Mouse (Mus musculus) limb, embryonic 15.5 days (tissue): ENCODE measurements around the gene Cavin1. TPM values are rescaled to one million over a fixed set of nuclear protein-coding genes. Genes with fewer than 3 reads are reported as not detected.
"Not testable (repeated sequence)": the region's sequence is repeated elsewhere in the genome, so short reads cannot be mapped to it uniquely, and the experiment has no call there.

Source experiments
- ATAC-seq: fragments of 200-750 bp; cut with Nextera tagmentation; 2 replicates; pipeline ENCODE4 v1.8.0; 2017; ENCODE audit warnings: low read depth, moderate TSS enrichment; ENCODE audit not compliant: insufficient number of reproducible peaks, low FRiP score, low TSS enrichment
- H3K27ac ChIP-seq: fragments of 300-500 bp; sonication (generic); 2 replicates; pipeline ENCODE4 v1.5.1; 2015; ENCODE audit warnings: moderate library complexity, mild to moderate bottlenecking, inconsistent platforms
- H3K27me3 ChIP-seq: fragments of 300-500 bp; sonication (generic); 2 replicates; pipeline ENCODE4 v1.6.1; 2015; ENCODE audit warnings: inconsistent platforms
- H3K36me3 ChIP-seq: fragments of 300-500 bp; sonication (generic); 2 replicates; pipeline ENCODE4 v1.6.1; 2015; ENCODE audit warnings: inconsistent platforms
- H3K4me1 ChIP-seq: fragments of 300-500 bp; sonication (generic); 2 replicates; pipeline ENCODE4 v1.6.1; 2015; ENCODE audit warnings: inconsistent platforms
- H3K4me2 ChIP-seq: fragments of 300-500 bp; sonication (generic); 2 replicates; pipeline ENCODE4 v1.6.1; 2015; ENCODE audit warnings: mild to moderate bottlenecking, inconsistent platforms
- H3K4me3 ChIP-seq: fragments of 300-500 bp; sonication (generic); 2 replicates; pipeline ENCODE4 v1.5.1; 2015; ENCODE audit warnings: mild to moderate bottlenecking, inconsistent platforms
- H3K9ac ChIP-seq: fragments of 300-500 bp; sonication (generic); 2 replicates; pipeline ENCODE4 v1.6.1; 2015; ENCODE audit warnings: inconsistent platforms
- H3K9me3 ChIP-seq: fragments of 300-500 bp; sonication (generic); 2 replicates; pipeline ENCODE4 v1.6.1; 2016; ENCODE audit warnings: inconsistent platforms
- WGBS: fragments of 180-500 bp; shearing (Covaris S2); methylation state at CpG from one replicate; pipeline ENCODE4 v1.1.7; 2015; 5-methylcytosine and 5-hydroxymethylcytosine counted together
- polyA plus RNA-seq: library from polyadenylated mRNA; unstranded; fragments of >200 nt; fragmentation: Nextera tagmentation; extraction: Ambion mirVana; gene quantifications from 2 replicates; pipeline ENCODE4 v1.2.1, GENCODE M21; 2015

The Cavin1 gene
- polyA plus RNA-seq, result 368 and 413 TPM in 2 replicates

DNA sequence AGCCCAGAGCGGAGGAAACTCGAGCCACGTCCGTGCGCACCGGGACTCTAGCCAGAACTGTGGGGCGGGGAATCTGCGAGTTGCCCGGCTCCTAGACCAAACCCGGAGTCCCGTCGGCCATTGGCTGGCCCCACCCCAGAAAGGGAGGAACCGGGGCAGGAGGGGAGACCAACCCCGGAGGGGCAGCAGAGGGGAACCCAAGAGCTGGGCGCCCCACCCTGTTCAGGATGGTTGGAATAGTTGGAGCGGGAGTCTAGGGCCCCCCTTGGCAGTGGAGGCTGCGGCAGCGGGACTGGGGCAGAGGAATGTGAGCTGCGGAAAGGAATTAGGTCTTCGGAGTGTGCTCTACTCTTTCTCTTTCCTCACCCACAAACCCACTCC is at the start of gene Cavin1:
Cavin1 (minus strand) TSS at position 331 of the 381 bp plus-strand sequence.
- under 1% methylated on average over 15 of the region's 20 CpGs for WGBS
- H3K27ac ChIP-seq, result peak within 1 kb of the TSS; percentile 96
- ATAC-seq, result peak; percentile 93

DNA sequence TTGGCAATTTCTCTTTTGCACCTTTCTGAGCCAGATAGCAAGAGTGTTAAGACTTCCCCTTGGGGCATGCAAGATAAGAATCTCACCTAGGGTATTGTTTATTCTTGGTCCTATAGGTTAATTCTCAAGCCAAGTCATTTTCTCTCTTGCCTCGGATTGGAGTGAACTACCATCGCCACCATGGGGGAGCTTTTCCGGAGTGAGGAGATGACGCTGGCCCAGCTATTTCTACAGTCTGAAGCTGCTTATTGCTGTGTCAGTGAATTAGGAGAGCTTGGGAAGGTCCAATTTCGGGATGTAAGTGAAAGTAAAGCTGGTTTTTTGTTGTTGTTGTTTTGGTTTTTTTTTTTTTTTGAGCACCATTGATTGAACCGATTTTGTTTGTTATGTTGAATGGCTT is 41.0 kb upstream of the Cavin1 start:
- no peak for ATAC-seq
- H3K4me2 ChIP-seq, result no peak overlapping the region
- no peak overlapping the region for H3K27ac ChIP-seq
- H3K27me3 ChIP-seq, result no peaks in the 10 kb centered on the region; the same call in 1 of the 2 replicates
- peaks cover 12% of the 10 kb centered on the region for H3K4me1 ChIP-seq
- no peak overlapping the region for H3K4me3 ChIP-seq
- 81% methylated on average over 6 of the region's 6 CpGs for WGBS
- H3K9ac ChIP-seq, result no peak overlapping the region
- no peaks in the 10 kb centered on the region for H3K9me3 ChIP-seq
- peaks cover 27% of the 10 kb centered on the region for H3K36me3 ChIP-seq

More for the DNA sequence above, at the start of gene Cavin1:
- Histone ChIP-seq H3K4me3 (peak within 1 kb of the TSS; percentile 82), H3K9me3 (no peaks in the 10 kb centered on the region), H3K36me3 (0 out of 2 replicates have a peak, but pooled peaks cover 4% of the 10 kb centered on the region), H3K27me3 (peaks cover 14% of the 10 kb centered on the region; the same call in 1 of the 2 replicates), H3K4me2 (peak within 1 kb of the TSS; percentile 74), H3K9ac (peak within 1 kb of the TSS; percentile 69), H3K4me1 (peaks cover 51% of the 10 kb centered on the region)

DNA sequence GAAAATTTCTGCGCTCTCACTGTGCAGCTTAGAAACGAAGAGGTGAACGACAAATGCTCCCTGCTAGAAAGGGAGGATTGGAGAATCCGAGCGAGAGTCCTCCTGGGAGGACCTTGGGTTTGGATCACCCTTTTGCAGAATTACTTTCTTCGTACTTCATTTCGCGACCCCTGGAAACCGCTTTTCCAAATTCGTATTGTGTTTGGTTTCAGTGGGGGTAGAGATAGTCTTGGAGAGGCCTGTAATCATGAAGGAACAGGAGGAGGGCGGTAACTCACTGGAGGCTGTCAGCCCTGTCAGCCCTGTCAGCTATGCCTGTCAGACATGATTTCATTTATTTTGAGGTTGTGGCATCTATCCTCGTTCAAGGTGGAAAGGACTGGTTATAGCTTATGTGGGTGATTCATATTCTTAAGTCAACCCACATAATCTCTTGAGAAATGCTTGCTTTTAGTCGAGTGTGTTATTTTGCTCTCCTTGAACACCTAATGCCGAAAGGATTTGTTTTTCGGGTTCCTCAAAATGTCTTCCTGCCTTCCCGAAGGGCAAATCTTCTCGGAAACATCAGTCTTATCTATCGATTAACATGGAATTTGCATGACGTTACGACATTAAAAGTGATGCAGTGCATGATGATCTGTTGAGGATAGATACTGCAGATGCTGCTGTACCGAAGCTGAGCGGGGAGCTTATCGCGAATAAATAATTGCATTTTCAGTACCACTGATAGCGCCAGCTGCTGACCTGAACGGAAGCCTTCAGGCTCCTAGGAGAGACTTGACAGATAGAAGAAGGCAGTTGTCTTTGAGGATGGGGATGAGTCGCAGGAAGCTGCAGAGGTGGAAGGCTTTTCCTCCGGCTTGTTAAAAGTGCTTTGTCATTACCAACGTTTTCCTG is 39.4 kb upstream of the Cavin1 start:
- Histone ChIP-seq H3K4me1 (peaks cover 12% of the 10 kb centered on the region), H3K27ac (peak overlapping the region; percentile 78), H3K4me2 (peak overlapping the region; percentile 46), H3K4me3 (peak overlapping the region; percentile 66), H3K27me3 (no peaks in the 10 kb centered on the region; the same call in 1 of the 2 replicates), H3K9ac (peak overlapping the region; percentile 66), H3K36me3 (peaks cover 23% of the 10 kb centered on the region), H3K9me3 (no peaks in the 10 kb centered on the region)
- no peak for ATAC-seq
- WGBS, result 11% methylated on average over 29 of the region's 29 CpGs

- Histone ChIP-seq H3K27me3 (no peaks in the 10 kb centered on the region; the same call in 1 of the 2 replicates), H3K4me2 (peak within 1 kb of the TSS; percentile 46), H3K4me3 (peak within 1 kb of the TSS; percentile 66), H3K4me1 (peaks cover 12% of the 10 kb centered on the region), H3K36me3 (peaks cover 19% of the 10 kb centered on the region), H3K9me3 (no peaks in the 10 kb centered on the region), H3K9ac (peak within 1 kb of the TSS; percentile 66), H3K27ac (peak within 1 kb of the TSS; percentile 84)
- under 1% methylated on average over 44 of the region's 44 CpGs for WGBS
- peak; percentile 99 for ATAC-seq
These were observed 38.6 kb upstream of the Cavin1 start, which contains the start of gene Atp6v0a1 for GRCm38 (mm10) chr11:101009046-101009887. Atp6v0a1 (plus strand) TSS chr11:101009452.

GRCm38 (mm10) chr11:101008206-101009045 is 37.7 kb upstream of the Cavin1 start:
- no peak for ATAC-seq
- 0 out of 2 replicates have a peak overlapping the region, but pooled peaks have one; percentile 24 for H3K9ac ChIP-seq
- 52% methylated on average over 14 of the region's 14 CpGs for WGBS

DNA sequence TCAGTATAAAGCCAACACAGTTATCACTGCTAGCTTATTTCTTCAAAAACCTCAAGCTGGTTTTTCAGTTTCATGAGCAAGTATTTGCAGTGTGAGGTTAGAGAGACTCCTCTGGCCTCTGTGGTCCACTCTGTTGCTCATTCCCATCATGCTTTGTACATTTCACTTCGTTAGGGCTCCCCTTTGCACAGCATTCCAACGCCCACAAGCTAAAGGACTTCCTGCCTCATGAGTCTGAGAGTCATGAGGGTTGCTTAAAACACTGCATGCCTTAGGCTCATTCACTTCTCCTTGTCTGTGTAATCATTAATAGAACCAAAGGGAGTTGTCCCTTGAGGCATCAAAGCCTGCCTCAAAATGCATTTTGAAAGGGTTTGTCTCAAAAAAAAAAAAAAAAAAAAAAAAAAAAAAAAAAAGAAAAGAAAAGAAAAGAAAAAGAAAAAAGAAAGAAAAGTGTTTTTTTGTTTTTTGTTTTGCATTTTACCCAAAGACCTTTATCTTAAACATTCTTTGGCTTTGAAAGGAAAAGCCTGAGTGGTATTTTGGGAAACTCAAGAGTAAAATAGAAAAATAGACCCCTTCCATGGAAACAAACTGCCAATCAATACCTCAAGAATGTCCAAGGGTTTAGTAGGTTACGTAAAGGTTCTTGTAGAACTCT is 32.5 kb upstream of the Cavin1 start:
- no peak overlapping the region for H3K27ac ChIP-seq

More at GRCm38 (mm10) chr11:101008206-101009045, 37.7 kb upstream of the Cavin1 start:
- Histone ChIP-seq H3K36me3 (peaks cover 11% of the 10 kb centered on the region), H3K4me1 (peaks cover 12% of the 10 kb centered on the region), H3K27me3 (no peaks in the 10 kb centered on the region; the same call in 1 of the 2 replicates), H3K9me3 (no peaks in the 10 kb centered on the region), H3K27ac (peak overlapping the region; percentile 84), H3K4me3 (peak overlapping the region; percentile 66), H3K4me2 (peak overlapping the region; percentile 46)

DNA sequence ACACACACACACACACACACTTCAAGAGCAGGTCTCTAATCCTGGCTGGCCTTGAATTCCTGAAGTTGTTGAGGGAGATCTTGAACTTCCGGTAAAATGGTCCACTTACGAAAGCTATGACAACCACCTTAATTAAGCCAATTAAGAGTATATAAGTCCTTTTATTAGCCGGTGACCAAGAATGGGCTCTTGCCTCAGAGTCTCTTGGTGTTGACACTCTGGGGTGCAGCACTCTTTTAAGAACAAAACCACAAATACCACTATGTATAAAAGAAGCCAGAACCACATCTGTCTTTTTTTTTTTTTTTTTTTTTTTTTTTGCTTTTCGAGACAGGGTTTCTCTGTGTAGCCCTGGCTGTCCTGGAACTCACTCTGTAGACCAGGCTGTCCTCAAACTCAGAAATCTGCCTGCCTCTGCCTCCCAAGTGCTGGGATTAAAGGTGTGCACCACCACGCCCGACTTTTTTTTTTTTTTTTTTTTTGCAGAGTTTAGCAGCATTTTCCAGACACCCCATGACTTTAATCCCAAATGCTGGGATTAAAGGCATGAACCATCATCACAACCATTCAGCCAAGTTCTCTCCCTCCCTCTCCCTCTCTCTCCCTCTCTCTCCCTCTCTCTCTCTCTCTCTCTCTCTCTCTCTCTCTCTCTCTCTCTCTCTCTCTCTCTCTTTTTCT is 31.3 kb upstream of the Cavin1 start:
- H3K9ac ChIP-seq, H3K36me3 ChIP-seq, H3K27ac ChIP-seq, H3K4me3 ChIP-seq, ATAC-seq, H3K4me2 ChIP-seq, H3K4me1 ChIP-seq, H3K27me3 ChIP-seq, H3K9me3 ChIP-seq: not testable (repeated sequence)
- 61% methylated on average over 5 of the region's 6 CpGs for WGBS

More for the DNA sequence above, 32.5 kb upstream of the Cavin1 start:
- Histone ChIP-seq H3K4me3 (no peak overlapping the region), H3K4me1 (no peaks in the 10 kb centered on the region), H3K36me3 (no peaks in the 10 kb centered on the region), H3K4me2 (no peak overlapping the region), H3K9me3 (no peaks in the 10 kb centered on the region), H3K9ac (no peak overlapping the region), H3K27me3 (peaks cover 3% of the 10 kb centered on the region; the same call in 1 of the 2 replicates)
- no peak for ATAC-seq
- 47% methylated on average over 3 of the region's 3 CpGs for WGBS

GRCm38 (mm10) chr11:100999254-100999653 is 28.6 kb upstream of the Cavin1 start:
- Histone ChIP-seq H3K4me3 (no peak overlapping the region), H3K4me2 (no peak overlapping the region), H3K4me1 (no peaks in the 10 kb centered on the region), H3K9me3 (no peaks in the 10 kb centered on the region), H3K36me3 (no peaks in the 10 kb centered on the region), H3K27me3 (0 out of 2 replicates have a peak, but pooled peaks cover 3% of the 10 kb centered on the region), H3K27ac (no peak overlapping the region), H3K9ac (no peak overlapping the region)
- WGBS, result 65% methylated on average over 3 of the region's 3 CpGs
- no peak for ATAC-seq

DNA sequence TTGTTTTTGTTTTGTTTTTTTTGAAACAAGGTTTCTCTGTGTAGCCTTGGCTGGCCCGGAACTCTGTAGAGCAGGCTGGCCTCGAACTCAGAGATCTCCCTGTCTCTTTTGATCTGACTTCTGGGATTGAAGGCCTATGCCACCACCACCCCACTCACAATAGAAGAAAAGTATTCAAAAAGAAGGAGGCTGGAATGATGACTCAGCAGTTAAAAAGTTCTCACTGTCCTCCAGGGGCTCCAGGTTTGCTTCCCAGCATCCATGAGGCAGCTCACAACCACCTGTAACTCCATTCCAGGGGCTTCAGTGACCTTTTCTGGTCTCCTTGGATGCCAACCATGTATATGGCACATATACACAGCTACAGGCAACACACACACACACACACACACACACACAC is 28.1 kb upstream of the Cavin1 start:
- 79% methylated on average over 2 of the region's 2 CpGs for WGBS

DNA sequence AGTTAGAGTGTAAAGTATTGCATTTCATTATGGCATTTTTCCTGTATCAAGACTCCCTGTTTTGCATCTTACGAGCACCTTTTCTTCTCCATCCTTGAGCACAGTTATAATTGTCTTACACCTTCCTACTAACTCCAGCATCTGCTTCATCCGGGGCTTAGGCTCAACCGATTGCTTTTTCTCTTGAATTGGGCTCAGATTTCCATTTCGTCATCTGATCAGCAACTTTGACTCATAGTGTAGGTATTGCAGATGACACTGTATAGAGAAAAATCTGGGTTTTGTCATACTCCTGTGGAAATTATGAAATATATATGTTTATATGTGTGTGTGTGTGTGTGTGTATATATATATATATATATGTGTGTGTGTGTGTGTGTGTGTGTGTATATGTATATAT is 25.8 kb upstream of the Cavin1 start:
- Histone ChIP-seq H3K9ac (no peak overlapping the region), H3K36me3 (no peaks in the 10 kb centered on the region), H3K27ac (no peak overlapping the region), H3K4me3 (no peak overlapping the region), H3K9me3 (no peaks in the 10 kb centered on the region), H3K4me2 (no peak overlapping the region), H3K4me1 (no peaks in the 10 kb centered on the region), H3K27me3 (0 out of 2 replicates have a peak, but pooled peaks cover 3% of the 10 kb centered on the region)
- ATAC-seq, result no peak
- 71% methylated on average over 4 of the region's 4 CpGs for WGBS

More for the DNA sequence above, 28.1 kb upstream of the Cavin1 start:
- H3K9ac ChIP-seq, result no peak overlapping the region
- no peak for ATAC-seq
- no peaks in the 10 kb centered on the region for H3K4me1 ChIP-seq
- H3K4me2 ChIP-seq, result no peak overlapping the region
- H3K36me3 ChIP-seq, result no peaks in the 10 kb centered on the region
- no peaks in the 10 kb centered on the region for H3K9me3 ChIP-seq
- H3K4me3 ChIP-seq, result no peak overlapping the region
- 0 out of 2 replicates have a peak, but pooled peaks cover 3% of the 10 kb centered on the region for H3K27me3 ChIP-seq
- no peak overlapping the region for H3K27ac ChIP-seq
